Mouse (Mus musculus) spleen, embryonic (tissue): Measurements from ENCODE around the gene Rpl6.
"Not testable (repeated sequence)": the region's sequence is repeated elsewhere in the genome, so short reads cannot be mapped to it uniquely, and the experiment has no call there.

Experiments
- CTCF ChIA-PET: fragments of 350-600 bp; sonication (Branson Sonifier 250); formaldehyde crosslinking; loops from one replicate; lab custom pipeline; 2022; lab: Charles Lee

Rpl6 gene

GRCm38 (mm10) chr5:121194173-121194572 is 10.1 kb upstream of the Rpl6 start:
- CTCF ChIA-PET, result no interaction called here

GRCm38 (mm10) chr5:121196764-121197163 is 7.5 kb upstream of the Rpl6 start:
- CTCF ChIA-PET, result no interaction called here

GRCm38 (mm10) chr5:121197337-121197736 is 6.9 kb upstream of the Rpl6 start:
- CTCF ChIA-PET, result no interaction called here

DNA sequence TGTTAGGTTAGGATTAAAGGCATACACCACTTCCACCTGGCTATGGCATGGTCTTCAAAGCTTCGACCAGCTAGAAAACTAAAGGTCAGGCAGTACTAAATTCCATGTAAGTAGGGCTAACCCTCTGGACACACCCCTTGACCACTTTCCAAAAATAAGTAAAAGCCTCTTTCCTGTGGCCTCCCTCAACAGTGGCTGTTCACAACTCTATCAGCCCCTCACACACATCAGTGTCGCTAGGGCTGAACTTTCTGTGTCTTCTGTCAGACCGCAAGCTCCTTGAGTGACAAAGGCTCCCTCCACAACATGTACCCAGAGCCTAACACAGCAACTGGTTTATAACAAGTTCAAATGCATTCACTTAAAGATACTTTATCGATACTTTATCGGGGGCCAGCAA is 5.9 kb upstream of the Rpl6 start:
- CTCF ChIA-PET, result interaction anchor here (0.8 kb wide), 1 partner anchor 18 kb away, joined by 16 read pairs; no protein-coding TSS in a partner anchor

DNA sequence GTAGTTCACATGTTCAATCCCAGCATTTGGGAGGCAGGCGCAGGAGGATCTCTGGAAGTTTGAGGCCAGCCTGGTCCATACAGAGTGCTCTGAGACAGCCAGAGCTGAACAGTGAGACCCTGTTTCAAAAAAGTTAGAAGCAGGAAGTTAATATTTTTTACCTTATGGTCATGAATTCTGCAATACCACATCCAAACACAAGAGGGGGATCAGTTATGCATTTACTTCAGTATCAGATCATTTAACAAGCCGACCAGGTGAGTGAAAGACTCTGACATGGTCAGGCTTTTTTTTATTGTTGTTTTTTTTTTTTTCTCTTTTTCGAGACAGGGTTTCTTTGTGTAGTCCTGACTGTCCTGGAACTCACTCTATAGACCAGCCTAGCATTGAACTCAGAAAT is 2.5 kb upstream of the Rpl6 start:
- CTCF ChIA-PET, result no interaction called here

DNA sequence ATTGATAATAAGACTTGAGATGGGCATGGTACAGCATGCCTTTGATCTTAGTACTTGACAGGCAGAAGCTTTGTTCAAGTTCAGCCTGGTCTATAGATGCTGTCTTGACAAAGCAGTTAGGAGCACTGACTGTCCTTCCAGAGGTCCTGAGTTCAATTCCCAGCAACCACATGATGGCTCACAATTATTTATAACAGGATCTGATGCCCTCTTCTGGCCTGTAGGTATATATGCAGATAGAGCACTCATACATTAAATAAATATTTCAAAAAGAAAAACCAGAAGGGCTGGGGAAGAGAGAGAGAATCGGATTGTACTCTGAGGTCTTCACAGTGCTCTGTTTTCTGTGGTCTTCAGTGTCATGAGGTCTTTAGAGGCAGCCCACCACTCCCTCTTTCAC is 1.8 kb upstream of the Rpl6 start:
- CTCF ChIA-PET, result interaction anchor here (0.5 kb wide), 1 partner anchor 533 kb away, joined by 5 read pairs; no protein-coding TSS in a partner anchor

DNA sequence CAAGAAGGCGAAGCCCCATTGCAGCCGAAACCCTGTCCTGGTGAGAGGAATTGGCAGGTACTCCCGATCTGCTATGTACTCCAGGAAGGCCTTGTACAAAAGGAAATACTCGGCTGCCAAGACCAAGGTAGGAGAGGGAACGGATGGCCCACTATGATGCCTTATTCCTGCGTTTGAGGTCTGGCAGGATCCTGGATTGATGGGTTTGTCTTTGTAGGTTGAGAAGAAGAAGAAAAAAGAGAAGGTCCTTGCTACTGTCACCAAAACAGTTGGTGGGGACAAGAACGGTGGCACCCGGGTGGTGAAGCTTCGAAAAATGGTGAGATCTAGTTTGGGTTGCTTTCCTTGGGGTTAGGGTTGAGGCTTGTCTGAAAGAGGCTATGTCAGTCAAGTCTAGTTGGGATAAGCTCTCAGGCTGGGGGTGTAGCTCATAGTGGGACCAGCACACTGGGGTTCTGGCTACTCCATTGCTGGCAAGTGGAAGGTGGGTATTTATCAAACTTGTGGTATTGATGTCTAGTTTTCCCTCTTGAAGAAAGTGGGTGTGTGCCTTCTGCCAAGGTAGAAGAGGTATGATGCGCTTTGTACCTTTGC is 1.4 kb downstream of the Rpl6 start:
- CTCF ChIA-PET, result not testable (repeated sequence)

DNA sequence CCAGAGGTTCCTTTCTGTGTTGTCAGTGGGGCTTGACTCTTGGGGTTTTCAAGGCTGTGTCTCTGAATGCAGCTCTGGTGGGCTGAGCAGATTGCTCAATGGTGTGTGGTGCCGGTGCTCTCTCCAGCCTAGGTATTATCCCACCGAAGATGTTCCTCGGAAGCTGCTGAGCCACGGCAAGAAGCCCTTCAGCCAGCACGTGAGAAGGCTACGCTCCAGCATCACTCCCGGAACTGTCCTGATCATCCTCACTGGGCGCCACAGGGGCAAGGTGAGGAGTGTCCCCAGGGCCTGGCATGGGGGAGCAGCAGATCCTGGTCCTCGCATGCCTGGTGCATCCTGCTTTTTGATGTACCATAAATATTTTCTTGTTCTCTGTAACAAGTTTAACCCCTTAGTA is 2.3 kb downstream of the Rpl6 start:
- CTCF ChIA-PET, result no interaction called here

GRCm38 (mm10) chr5:121206984-121207383 is 2.7 kb downstream of the Rpl6 start:
- CTCF ChIA-PET, result no interaction called here

DNA sequence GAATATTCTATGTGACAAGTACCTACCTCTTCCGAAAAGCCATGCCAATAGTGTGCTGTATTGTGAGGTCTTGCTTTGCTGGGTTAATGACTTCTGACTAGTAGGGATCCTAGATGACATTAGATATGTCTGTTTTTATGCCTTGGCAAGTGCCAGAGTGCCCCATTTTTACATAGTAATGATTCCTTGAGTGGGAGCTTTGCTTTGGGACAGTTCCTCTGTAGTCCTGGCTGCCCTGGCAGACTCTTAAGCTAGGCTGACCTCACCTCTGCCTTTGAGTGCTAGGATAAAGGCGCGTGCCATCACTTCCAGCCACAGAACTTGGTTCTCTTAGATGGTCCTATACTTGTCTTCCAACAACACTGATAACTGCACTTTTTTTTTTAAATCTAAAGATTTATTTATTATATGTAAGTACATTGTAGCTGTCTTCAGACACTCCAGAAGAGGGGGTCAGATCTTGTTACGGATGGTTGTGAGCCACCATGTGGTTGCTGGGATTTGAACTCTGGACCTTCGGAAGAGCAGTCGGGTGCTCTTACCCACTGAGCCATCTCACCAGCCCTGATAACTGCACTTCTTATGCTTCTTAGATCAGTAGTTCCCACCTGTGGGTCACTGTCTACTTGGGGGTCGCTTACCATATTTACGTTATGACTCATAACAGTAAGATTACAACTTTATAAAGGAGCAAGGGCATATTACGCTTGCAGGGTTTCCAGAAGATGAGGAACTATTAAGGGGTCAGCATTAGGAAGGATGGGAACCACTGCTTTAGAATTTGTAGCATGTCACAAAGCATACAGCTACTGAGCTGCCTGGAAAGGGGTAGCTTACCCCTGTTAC is 5.7 kb downstream of the Rpl6 start:
- CTCF ChIA-PET, result no interaction called here

DNA sequence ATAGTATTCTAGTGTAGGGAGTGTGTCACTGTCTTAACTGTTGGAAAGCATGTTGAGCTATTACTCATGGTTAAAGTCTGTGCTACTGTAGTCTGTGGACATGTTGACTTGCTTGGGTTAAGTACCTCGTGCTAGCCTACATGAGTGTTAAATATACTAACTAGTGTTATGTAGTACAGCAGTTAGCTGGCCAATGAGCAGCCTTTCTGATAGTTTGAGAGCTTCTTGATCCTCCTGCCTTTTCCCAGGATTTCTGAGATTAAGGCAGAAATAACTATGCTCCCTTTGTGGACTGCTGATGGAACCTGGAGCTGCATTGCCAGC is 6.3 kb downstream of the Rpl6 start:
- CTCF ChIA-PET, result interaction anchor here (0.8 kb wide), 1 partner anchor 1604 kb away, joined by 6 read pairs; no protein-coding TSS in a partner anchor

- CTCF ChIA-PET, result no interaction called here
Measured at GRCm38 (mm10) chr5:121212108-121212507, 7.8 kb downstream of the Rpl6 start.

GRCm38 (mm10) chr5:121214707-121215106 is 10.4 kb downstream of the Rpl6 start:
- CTCF ChIA-PET, result no interaction called here

DNA sequence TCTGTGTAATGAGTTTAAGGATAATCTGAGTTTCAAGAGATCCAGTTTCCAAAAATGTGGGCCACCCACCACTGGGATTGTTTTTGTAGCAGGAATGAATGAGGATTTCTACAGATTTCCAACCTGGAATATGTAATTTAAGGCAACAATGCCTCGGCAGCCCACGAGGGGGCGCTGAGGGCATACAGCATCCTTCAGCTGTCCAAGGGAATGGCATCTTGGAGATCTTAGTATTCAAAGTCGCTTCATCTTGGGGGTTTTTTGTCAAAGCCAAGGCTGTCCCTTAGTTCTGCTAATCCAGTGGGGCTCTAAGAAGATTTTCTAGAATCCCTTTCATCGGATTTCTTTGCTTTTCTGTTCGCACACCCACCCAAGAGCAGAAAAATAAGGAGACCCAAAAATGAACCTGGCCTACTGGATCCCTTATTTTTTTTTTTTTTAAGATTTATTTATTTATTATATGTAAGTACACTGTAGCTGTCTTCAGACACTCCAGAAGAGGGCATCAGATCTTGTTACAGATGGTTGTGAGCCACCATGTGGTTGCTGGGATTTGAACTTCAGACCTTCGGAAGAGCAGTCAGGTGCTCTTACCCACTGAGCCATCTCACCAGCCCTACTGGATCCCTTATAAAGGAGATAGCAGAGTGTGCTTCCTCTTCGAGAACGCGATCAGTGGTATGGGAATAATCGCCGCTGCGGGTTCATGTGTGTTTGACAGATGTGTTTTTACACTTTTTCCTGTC is 11.3 kb downstream of the Rpl6 start:
- CTCF ChIA-PET, result no interaction called here

GRCm38 (mm10) chr5:121216126-121216446 is 11.8 kb downstream of the Rpl6 start:
- CTCF ChIA-PET, result no interaction called here

GRCm38 (mm10) chr5:121216584-121217312 is 12.5 kb downstream of the Rpl6 start:
- CTCF ChIA-PET, result not testable (repeated sequence)

DNA sequence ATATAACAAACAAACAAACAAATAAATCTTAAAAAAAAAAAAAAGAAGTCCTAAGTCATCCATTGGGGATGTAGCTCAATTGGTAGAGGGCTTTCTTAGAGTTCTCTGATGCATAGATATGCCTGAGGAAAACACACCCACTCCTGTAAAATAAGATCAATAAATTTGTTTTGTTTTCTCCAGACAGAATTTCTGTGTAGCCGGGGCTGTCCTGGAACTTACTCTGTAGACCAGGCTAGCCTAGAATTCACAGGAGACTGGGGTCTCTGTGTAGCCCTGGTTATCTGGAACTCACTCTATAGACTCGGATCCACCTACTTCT is 13.0 kb downstream of the Rpl6 start:
- CTCF ChIA-PET, result no interaction called here

GRCm38 (mm10) chr5:121219190-121219589 is 14.9 kb downstream of the Rpl6 start:
- CTCF ChIA-PET, result no interaction called here

- CTCF ChIA-PET, result no interaction called here
Measured at GRCm38 (mm10) chr5:121219980-121220731, 15.9 kb downstream of the Rpl6 start, which contains the start of gene Hectd4. TSS of gene Hectd4 (plus strand) at chr5:121220219.

GRCm38 (mm10) chr5:121220732-121221301 is 16.5 kb downstream of the Rpl6 start:
- CTCF ChIA-PET, result no interaction called here

DNA sequence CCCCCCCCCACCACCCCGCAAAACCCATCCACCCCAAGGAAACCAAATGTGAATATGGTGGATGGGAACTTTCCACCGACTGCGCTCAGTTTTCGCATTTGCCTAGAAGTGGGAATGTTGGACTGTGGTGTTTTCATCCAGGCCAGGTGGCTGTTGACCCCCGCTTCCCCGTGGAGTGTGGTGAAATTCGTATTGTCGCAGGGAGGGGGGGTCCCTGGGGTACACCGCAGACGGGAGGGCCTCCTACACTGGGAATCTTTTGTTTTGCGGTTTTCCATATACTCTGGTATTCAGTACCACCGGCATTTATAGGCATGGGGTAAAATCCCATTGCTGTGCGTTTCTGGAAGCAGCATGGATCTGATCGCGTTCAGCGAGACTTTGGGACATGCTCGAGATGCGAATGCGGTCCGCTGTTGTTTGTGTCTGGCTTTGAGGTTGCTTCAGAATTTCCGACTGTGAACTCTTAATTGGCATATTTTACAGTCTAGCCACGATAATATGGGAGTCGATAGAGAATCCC is 17.1 kb downstream of the Rpl6 start:
- CTCF ChIA-PET, result interaction anchor here (0.6 kb wide), 1 partner anchor 155 kb away, joined by 3 read pairs; no protein-coding TSS in a partner anchor
